ENCODE assay signal across 8 mouse cellular contexts in the genomic region with DNA sequence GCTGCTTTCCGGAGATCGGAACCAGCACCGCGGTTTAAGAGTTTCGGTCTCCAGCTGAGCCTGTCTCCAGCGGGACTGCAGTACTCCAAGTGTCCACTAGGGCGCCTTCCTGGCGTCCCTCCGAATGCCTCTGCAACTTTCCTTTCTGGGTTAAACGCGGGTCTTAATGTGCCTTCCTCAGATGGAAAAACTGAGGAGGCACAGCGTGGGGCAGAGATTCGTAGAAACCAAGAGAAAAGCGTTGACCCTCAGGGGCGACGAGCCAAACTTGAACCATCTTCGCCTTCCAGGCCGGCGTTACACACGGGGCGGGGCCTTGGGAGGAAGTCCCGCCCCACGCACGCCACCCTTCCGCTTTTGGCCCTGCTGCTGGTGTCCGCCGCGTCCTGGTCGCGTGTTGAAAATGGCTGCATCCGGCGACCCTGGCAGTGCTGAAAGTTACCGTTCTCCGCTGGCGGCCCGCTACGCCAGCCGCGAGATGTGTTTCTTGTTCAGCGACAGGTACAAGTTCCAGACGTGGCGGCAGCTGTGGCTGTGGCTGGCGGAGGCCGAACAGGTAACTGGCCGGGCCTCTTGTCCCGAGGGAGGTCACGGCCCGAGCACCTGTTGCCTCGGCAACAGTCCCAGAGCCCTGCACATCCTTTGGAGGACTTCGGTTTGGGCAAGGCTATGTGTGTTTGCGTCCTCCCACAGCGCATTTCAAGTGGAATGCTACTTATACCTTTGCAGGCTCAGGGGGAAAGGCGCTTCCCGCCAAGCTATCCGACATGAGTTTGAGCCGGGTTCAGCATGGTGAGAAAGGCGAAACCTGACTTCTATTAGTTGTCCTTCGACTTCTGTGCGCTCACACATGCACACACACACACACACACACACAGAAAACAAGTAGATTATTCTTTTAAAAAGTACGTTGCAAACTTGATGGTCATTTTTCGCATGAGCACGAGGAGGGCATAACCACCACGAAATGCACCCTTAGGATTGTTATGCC. TPM values are rescaled to one million over a fixed set of nuclear protein-coding genes. Genes with fewer than 3 reads are reported as not detected.
DNase-seq lines count a peak whose midpoint lies in the region; ATAC-seq lines count a peak whose summit lies in the region.

A gene (plus strand): TSS at position 346 of the 991 bp plus-strand sequence.

- H3K9ac ChIP-seq in heart, embryonic 14.5 days (ENCODE audit: low read length) = peak within 1 kb of the TSS; percentile 86
- H3K9ac ChIP-seq in liver, embryonic 13.5 days = peak within 1 kb of the TSS; percentile 87
- peak within 1 kb of the TSS; percentile 87 for H3K9ac ChIP-seq in stomach, embryonic 16.5 days (ENCODE audit: low read length)

- peak; percentile 87 for ATAC-seq in heart, embryonic 14.5 days (ENCODE audit: insufficient number of reproducible peaks, insufficient read depth, low FRiP score, low read depth)
- peak; percentile 93 for ATAC-seq in liver, embryonic 13.5 days (ENCODE audit: low read depth)
- peak; percentile 94 for ATAC-seq in stomach, embryonic 16.5 days (ENCODE audit: insufficient read depth, low FRiP score)

- H3K4me3 ChIP-seq in brown adipose tissue, adult 24 weeks (ENCODE audit: insufficient read depth, low read depth, low read length) = peak within 1 kb of the TSS; percentile 70
- peak within 1 kb of the TSS; percentile 79 to 81 for H3K4me3 ChIP-seq in heart, embryonic 14.5 days (ENCODE audit: control insufficient read depth in 1 of 2, insufficient read depth in 1 of 2, low read depth in 1 of 2, low read length in 2 of 2)
- H3K4me3 ChIP-seq in liver, embryonic 13.5 days (replicated peaks) = peak within 1 kb of the TSS; percentile 79
- peak within 1 kb of the TSS; percentile 91 for H3K4me3 ChIP-seq in stomach, embryonic 16.5 days (replicated peaks; ENCODE audit: low read length)

- DNase-seq in CD4-positive, CD25-positive, alpha-beta regulatory T cell, adult 2 months (ENCODE audit: low read depth, low spot score) = peak; percentile 93
- peak; percentile 54 for DNase-seq in fibroblast of lung, adult 2 months (ENCODE audit: low read depth)
- DNase-seq in kidney, postnatal 14 days = peak; percentile 92
- peak; percentile 85 for DNase-seq in liver, embryonic 13.5 days
- peak; percentile 93 for DNase-seq in neural tube, embryonic 10.5 days (ENCODE audit: extremely low spot score, low spot score)

- peak within 1 kb of the TSS; percentile 87 for H3K4me2 ChIP-seq in heart, embryonic 14.5 days (ENCODE audit: low read length)
- H3K4me2 ChIP-seq in liver, embryonic 13.5 days = peak within 1 kb of the TSS; percentile 84
- peak within 1 kb of the TSS; percentile 89 for H3K4me2 ChIP-seq in stomach, embryonic 16.5 days (ENCODE audit: low read depth, low read length)

- H3K27me3 ChIP-seq in heart, embryonic 14.5 days (ENCODE audit: control insufficient read depth, insufficient read depth, low read length) = no peaks in the 10 kb centered on the region
- no peaks in the 10 kb centered on the region for H3K27me3 ChIP-seq in liver, embryonic 13.5 days
- no peaks in the 10 kb centered on the region for H3K27me3 ChIP-seq in stomach, embryonic 16.5 days (ENCODE audit: control insufficient read depth, insufficient read depth, low read length)

- 1% methylated on average over 63 of the region's 63 CpGs for WGBS in heart, embryonic 14.5 days
- under 1% methylated on average over 63 of the region's 63 CpGs for WGBS in liver, embryonic 13.5 days (ENCODE audit: insufficient replicate concordance)
- WGBS in stomach, embryonic 16.5 days = under 1% methylated on average over 63 of the region's 63 CpGs

- H3K27ac ChIP-seq in brown adipose tissue, adult 24 weeks (replicated peaks; ENCODE audit: low read depth, low read length) = peak within 1 kb of the TSS; percentile 81
- peak within 1 kb of the TSS; percentile 71 to 84; a peak in 3 of 4 replicates for H3K27ac ChIP-seq in heart, embryonic 14.5 days (replicated peaks in 1 of 2; ENCODE audit: control insufficient read depth in 1 of 2, insufficient read depth in 1 of 2, low read depth in 2 of 2, low read length in 2 of 2)
- peak within 1 kb of the TSS; percentile 67 for H3K27ac ChIP-seq in liver, embryonic 13.5 days
- peak within 1 kb of the TSS; percentile 92 for H3K27ac ChIP-seq in stomach, embryonic 16.5 days (ENCODE audit: low read length)

- H3K4me1 ChIP-seq in brown adipose tissue, adult 24 weeks (ENCODE audit: control insufficient read depth, insufficient read depth, insufficient read length, low read length) = peaks cover 5% of the 10 kb centered on the region
- peaks cover 5 to 13% of the 10 kb centered on the region in 2 experiments; a peak in 3 of 4 replicates for H3K4me1 ChIP-seq in heart, embryonic 14.5 days (ENCODE audit: control insufficient read depth in 2 of 2, insufficient read depth in 2 of 2, low read length in 2 of 2)
- peaks cover 33% of the 10 kb centered on the region for H3K4me1 ChIP-seq in liver, embryonic 13.5 days (replicated peaks)
- H3K4me1 ChIP-seq in stomach, embryonic 16.5 days (ENCODE audit: control insufficient read depth, insufficient read depth, low read length) = peaks cover 8% of the 10 kb centered on the region

- peaks cover 22% of the 10 kb centered on the region for H3K36me3 ChIP-seq in heart, embryonic 14.5 days (ENCODE audit: control insufficient read depth, insufficient read depth, low read length)
- H3K36me3 ChIP-seq in liver, embryonic 13.5 days = peaks cover 26% of the 10 kb centered on the region
- peaks cover 5% of the 10 kb centered on the region; the same call in 1 of the 2 replicates for H3K36me3 ChIP-seq in stomach, embryonic 16.5 days (ENCODE audit: control insufficient read depth, insufficient read depth, low read length)

- H3K9me3 ChIP-seq in heart, embryonic 14.5 days (ENCODE audit: control insufficient read depth, low read length) = no peaks in the 10 kb centered on the region
- H3K9me3 ChIP-seq in liver, embryonic 13.5 days (replicated peaks) = no peaks in the 10 kb centered on the region
- H3K9me3 ChIP-seq in stomach, embryonic 16.5 days (replicated peaks; ENCODE audit: control insufficient read depth, low read length) = no peaks in the 10 kb centered on the region

RNA-seq across cellular contexts. Expression of the gene that starts here (rescaled TPM):
- polyA plus RNA-seq in brown adipose tissue, adult 24 weeks (2012; ENCODE audit: insufficient read depth, insufficient read length, missing spikeins) = 31.1 and 43.6 TPM in 2 replicates
- polyA plus RNA-seq in heart, embryonic 14.5 days (2014; fragmentation: Nextera tagmentation; extraction: Ambion mirVana) = 149 and 161 TPM in 2 replicates
- 131 and 134 TPM in 2 replicates for polyA plus RNA-seq in liver, embryonic 13.5 days (2015; fragmentation: Nextera tagmentation; extraction: Ambion mirVana)
- 164 and 166 TPM in 2 replicates for polyA plus RNA-seq in stomach, embryonic 16.5 days (2015; fragmentation: Nextera tagmentation; extraction: Ambion mirVana)

Comparison
In these comparisons a context has a peak if more than half of its experiments do, and no peak if none do; other contexts are left out.
1. Peak in every context shown above with its lines: DNase-seq, ATAC-seq, H3K4me3 ChIP-seq and H3K27ac ChIP-seq.